Mouse (Mus musculus): ENCODE measurements around the gene Ddx43.
A peak's percentile ranks its signal among the peaks of the same experiment; 100 is the strongest.

The Ddx43 gene

GRCm38 (mm10) chr9:78372827-78373504 is 22.6 kb upstream of the Ddx43 start:
- DNase-seq (ENCODE audit: low spot score in 2 of 2): no peak

- no peak for DNase-seq (ENCODE audit: low spot score in 2 of 2)
Measured at GRCm38 (mm10) chr9:78374397-78374796, 21.2 kb upstream of the Ddx43 start.

- DNase-seq (ENCODE audit: low spot score in 2 of 2): no peak
Measured at GRCm38 (mm10) chr9:78374885-78375389, 20.6 kb upstream of the Ddx43 start.

GRCm38 (mm10) chr9:78375486-78375885 is 20.1 kb upstream of the Ddx43 start:
- no peak for DNase-seq (ENCODE audit: low spot score in 2 of 2)

GRCm38 (mm10) chr9:78377546-78377945 is 18.0 kb upstream of the Ddx43 start:
- DNase-seq (ENCODE audit: low spot score in 2 of 2): no peak

- DNase-seq (ENCODE audit: low spot score in 2 of 2): no peak
Measured at GRCm38 (mm10) chr9:78378113-78378785, 17.3 kb upstream of the Ddx43 start, which contains the start of gene Ooep. Gene Ooep (minus strand): TSS chr9:78378725.

- DNase-seq (ENCODE audit: low spot score in 2 of 2): no peak
Measured at GRCm38 (mm10) chr9:78385893-78386292, 9.7 kb upstream of the Ddx43 start.

- DNase-seq (ENCODE audit: low spot score in 2 of 2): no peak
Measured at GRCm38 (mm10) chr9:78386947-78387346, 8.6 kb upstream of the Ddx43 start.

- DNase-seq (ENCODE audit: low spot score in 2 of 2): no peak
Measured at GRCm38 (mm10) chr9:78389981-78390380, 5.6 kb upstream of the Ddx43 start.

GRCm38 (mm10) chr9:78393741-78394140 is 1.8 kb upstream of the Ddx43 start:
- no peak for DNase-seq (ENCODE audit: low spot score in 2 of 2)

- DNase-seq (ENCODE audit: low spot score in 2 of 2): no peak
Measured at GRCm38 (mm10) chr9:78394602-78395001, 975 bp upstream of the Ddx43 start.

GRCm38 (mm10) chr9:78395244-78395629 is 340 bp upstream of the Ddx43 start:
- DNase-seq (ENCODE audit: low spot score in 2 of 2): no peak

GRCm38 (mm10) chr9:78396517-78396916 is 940 bp downstream of the Ddx43 start:
- no peak for DNase-seq (ENCODE audit: low spot score in 2 of 2)

GRCm38 (mm10) chr9:78400570-78400969 is 5.0 kb downstream of the Ddx43 start:
- no peak for DNase-seq (ENCODE audit: low spot score in 2 of 2)

GRCm38 (mm10) chr9:78401596-78401995 is 6.0 kb downstream of the Ddx43 start:
- no peak for DNase-seq (ENCODE audit: low spot score in 2 of 2)

GRCm38 (mm10) chr9:78427362-78427781 is 31.8 kb downstream of the Ddx43 start:
- DNase-seq (ENCODE audit: low spot score in 2 of 2): no peak

GRCm38 (mm10) chr9:78428185-78428584 is 32.6 kb downstream of the Ddx43 start:
- DNase-seq (ENCODE audit: low spot score in 2 of 2): peak in 1 of 2 experiments; percentile 21

- no peak for DNase-seq (ENCODE audit: low spot score in 2 of 2)
Measured at GRCm38 (mm10) chr9:78428870-78429432, 33.4 kb downstream of the Ddx43 start.

GRCm38 (mm10) chr9:78429551-78429950 is 34.0 kb downstream of the Ddx43 start:
- no peak for DNase-seq (ENCODE audit: low spot score in 2 of 2)

- DNase-seq (ENCODE audit: low spot score in 2 of 2): no peak
Measured at GRCm38 (mm10) chr9:78430486-78430885, 34.9 kb downstream of the Ddx43 start.

- no peak for DNase-seq (ENCODE audit: low spot score in 2 of 2)
Measured at GRCm38 (mm10) chr9:78432471-78432870, 36.9 kb downstream of the Ddx43 start.

GRCm38 (mm10) chr9:78439426-78439825 is 43.8 kb downstream of the Ddx43 start:
- no peak for DNase-seq (ENCODE audit: low spot score in 2 of 2)

GRCm38 (mm10) chr9:78442237-78442578 is 46.6 kb downstream of the Ddx43 start:
- DNase-seq (ENCODE audit: low spot score in 2 of 2): no peak

Measured in heart, adult 9 months (tissue).